In the genomic region with DNA sequence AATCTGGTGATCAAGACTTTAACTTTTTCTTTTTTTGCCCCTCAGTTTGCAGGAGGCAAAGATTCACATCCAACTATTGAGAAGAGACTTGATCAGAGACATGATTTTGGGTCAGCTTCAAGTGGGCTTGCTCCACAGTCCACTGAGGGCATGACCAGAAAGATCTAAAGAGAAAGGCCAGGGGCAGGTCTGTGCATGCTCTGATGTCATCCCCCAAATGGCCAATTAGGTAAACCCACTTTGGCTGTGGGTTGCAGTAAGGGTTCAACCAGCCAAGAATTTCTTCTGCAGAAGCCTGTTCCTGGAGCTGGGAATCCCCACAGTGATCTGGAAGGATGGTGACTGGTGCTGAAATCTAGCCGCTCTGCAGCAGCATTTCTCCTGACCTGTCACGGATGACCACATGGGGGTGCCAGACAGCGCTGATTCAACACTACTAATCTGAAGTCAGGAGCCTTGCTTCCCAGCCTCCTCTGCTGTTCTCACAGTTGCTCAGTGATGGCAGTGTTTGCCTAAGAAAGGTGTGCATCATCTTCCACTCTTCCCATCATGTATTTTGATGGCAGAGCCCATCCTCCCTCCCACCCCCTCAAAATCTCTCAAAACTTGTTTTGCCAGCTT, we compare ENCODE assay signal across 7 mouse cellular contexts. TPM values are rescaled to one million over a fixed set of nuclear protein-coding genes. Genes with fewer than 3 reads are reported as not detected.
DNase-seq lines count a peak whose midpoint lies in the region; ATAC-seq and TF ChIP-seq lines count a peak whose summit lies in the region.

No protein-coding gene starts in this region.

- TF ChIP-seq CTCF in small intestine, adult 2 months (IDR thresholded peaks at IDR 0.05; ENCODE audit: extremely low read depth, insufficient read length, insufficient replicate concordance, low read depth, low read length): peak; percentile 79; the same call in 1 of the 2 replicates

- no peaks in the 10 kb centered on the region for H3K9me3 ChIP-seq in intestine, embryonic 14.5 days (ENCODE audit: control insufficient read depth, low read length)
- H3K9me3 ChIP-seq in midbrain, embryonic 14.5 days (ENCODE audit: control insufficient read depth, low read length): no peaks in the 10 kb centered on the region

- no peak overlapping the region for H3K4me3 ChIP-seq in intestine, embryonic 14.5 days (ENCODE audit: low read depth, low read length)
- H3K4me3 ChIP-seq in midbrain, embryonic 14.5 days (replicated peaks; ENCODE audit: low read depth, low read length): no peak overlapping the region
- H3K4me3 ChIP-seq in small intestine, adult 2 months (ENCODE audit: low read depth, low read length): no peak overlapping the region

- intact Hi-C loops in left cerebral cortex, postnatal 36 days (cut with DNase I): loop anchor here (10.0 kb wide), 1 partner anchor 100 kb away; no protein-coding TSS in a partner anchor

- ATAC-seq in intestine, embryonic 14.5 days (replicated peaks; ENCODE audit: low FRiP score, low TSS enrichment, low read depth): no peak; the same call in 1 of the 2 replicates
- ATAC-seq in midbrain, embryonic 14.5 days (ENCODE audit: low FRiP score, low TSS enrichment): peak; percentile 72

- no peaks in the 10 kb centered on the region for H3K4me1 ChIP-seq in intestine, embryonic 14.5 days (replicated peaks; ENCODE audit: control insufficient read depth, insufficient read depth, low read length)
- no peaks in the 10 kb centered on the region for H3K4me1 ChIP-seq in midbrain, embryonic 14.5 days (ENCODE audit: control insufficient read depth, insufficient read depth, low read length)
- H3K4me1 ChIP-seq in small intestine, adult 2 months (ENCODE audit: control insufficient read depth, insufficient read depth, insufficient read length, low read length): peaks cover 10% of the 10 kb centered on the region; the same call in 1 of the 2 replicates

- DNase-seq in ZHBTc4 (ENCODE audit: low read depth, low spot score): peak; percentile 87
- DNase-seq in cerebellum, postnatal 14 days: peak; percentile 83 to 88
- peak; percentile 52 for DNase-seq in gastrocnemius, adult 18-20 months (ENCODE audit: low spot score)
- peak; percentile 71 for DNase-seq in intestine, embryonic 14.5 days (ENCODE audit: low spot score)
- peak; percentile 19 to 29 for DNase-seq in left cerebral cortex, postnatal 36 days (ENCODE audit: low spot score in 2 of 2)
- DNase-seq in midbrain, embryonic 14.5 days: peak; percentile 80

- 7% methylated on average over 3 of the region's 3 CpGs for WGBS in intestine, embryonic 14.5 days
- WGBS in midbrain, embryonic 14.5 days: 11% methylated on average over 3 of the region's 3 CpGs
- WGBS in small intestine, adult 2 months: 20% methylated on average over 3 of the region's 3 CpGs

- H3K27ac ChIP-seq in intestine, embryonic 14.5 days (ENCODE audit: low read depth): no peak overlapping the region
- H3K27ac ChIP-seq in midbrain, embryonic 14.5 days (replicated peaks; ENCODE audit: low read depth, low read length): no peak overlapping the region
- H3K27ac ChIP-seq in small intestine, adult 2 months (ENCODE audit: insufficient read depth, low read depth, low read length): no peak overlapping the region

- H3K27me3 ChIP-seq in intestine, embryonic 14.5 days (replicated peaks; ENCODE audit: control insufficient read depth, insufficient read depth, low read length): no peaks in the 10 kb centered on the region
- H3K27me3 ChIP-seq in midbrain, embryonic 14.5 days (ENCODE audit: control insufficient read depth, insufficient read depth, low read length): no peaks in the 10 kb centered on the region
- H3K27me3 ChIP-seq in small intestine, adult 2 months (ENCODE audit: control insufficient read depth, insufficient read depth, low read length): no peaks in the 10 kb centered on the region

- H3K9ac ChIP-seq in intestine, embryonic 14.5 days (ENCODE audit: low read length): no peak overlapping the region
- no peak overlapping the region for H3K9ac ChIP-seq in midbrain, embryonic 14.5 days (replicated peaks; ENCODE audit: low read length)

- H3K4me2 ChIP-seq in intestine, embryonic 14.5 days (ENCODE audit: low read length): no peak overlapping the region
- H3K4me2 ChIP-seq in midbrain, embryonic 14.5 days (ENCODE audit: low read length): no peak overlapping the region

- TF ChIP-seq POLR2A in small intestine, adult 2 months (IDR thresholded peaks at IDR 0.05; ENCODE audit: low read depth, low read length): no peak

- H3K36me3 ChIP-seq in intestine, embryonic 14.5 days (ENCODE audit: control insufficient read depth, insufficient read depth, low read length): peaks cover 37% of the 10 kb centered on the region
- peaks cover 41% of the 10 kb centered on the region for H3K36me3 ChIP-seq in midbrain, embryonic 14.5 days (ENCODE audit: control insufficient read depth, insufficient read depth, low read length)
- peaks cover 24% of the 10 kb centered on the region for H3K36me3 ChIP-seq in small intestine, adult 2 months (ENCODE audit: control insufficient read depth, insufficient read depth, low read length)

RNA-seq across cellular contexts. Expression of gene Papolg, which starts 39.8 kb away (rescaled TPM):
- 1 to 10 TPM; 4.5 to 4.6 TPM for total RNA-seq in gastrocnemius, adult 18-20 months (2021)
- 12.1 and 14.0 TPM in 2 replicates for polyA plus RNA-seq in intestine, embryonic 14.5 days (2014; fragmentation: Nextera tagmentation; extraction: Ambion mirVana)
- 10 to 100 TPM; 17.6 to 22.8 TPM for total RNA-seq in left cerebral cortex, postnatal 36 days (2021)
- 22.6 and 28.1 TPM in 2 replicates for polyA plus RNA-seq in midbrain, embryonic 14.5 days (2014; fragmentation: Nextera tagmentation; extraction: Ambion mirVana)
- 0.86 and 1.1 TPM in 2 replicates for polyA plus RNA-seq in small intestine, adult 2 months (2012; rRNA removed)

Comparison
In these comparisons a context has a peak if more than half of its experiments do, and no peak if none do; other contexts are left out.
1. DNase-seq: peak in every context shown above with its lines; median percentile 87 in ZHBTc4; 86 in cerebellum, postnatal 14 days; 80 in midbrain, embryonic 14.5 days; 71 in intestine, embryonic 14.5 days; 52 in gastrocnemius, adult 18-20 months; 24 in left cerebral cortex, postnatal 36 days.